Mouse (Mus musculus) cortical plate, adult 2 months (tissue): Measurements from ENCODE around the gene Eif4g3. TPM values are rescaled to one million over a fixed set of nuclear protein-coding genes. Genes with fewer than 3 reads are reported as not detected.
A peak's percentile ranks its signal among the peaks of the same experiment; 100 is the strongest.

Experiments
- H3K27ac ChIP-seq: fragments of 200-500 bp; 2 replicates; pipeline ENCODE4 v1.5.1; 2012; ENCODE audit warnings: low read length, control low read depth, inconsistent platforms; ENCODE audit not compliant: insufficient read depth
- H3K4me1 ChIP-seq: fragments of 200-500 bp; 2 replicates; pipeline ENCODE4 v1.6.1; 2011; ENCODE audit warnings: low read length; ENCODE audit not compliant: control insufficient read depth, insufficient read depth
- H3K4me3 ChIP-seq: fragments of 200-500 bp; 2 replicates; pipeline ENCODE4 v1.5.1; 2011; ENCODE audit warnings: mild to moderate bottlenecking, low read length, control low read depth; ENCODE audit not compliant: insufficient read depth
- CTCF ChIP-seq: fragments of 200-500 bp; IDR thresholded peaks from 2 replicates; pipeline ENCODE4 v1.5.1; 2011; ENCODE audit warnings: mild to moderate bottlenecking, control low read depth, low read length; ENCODE audit not compliant: insufficient read depth; ENCODE audit errors: extremely low read depth
- POLR2A ChIP-seq: fragments of 200-500 bp; IDR thresholded peaks from 2 replicates; pipeline ENCODE4 v1.6.1; 2011; ENCODE audit warnings: mild to moderate bottlenecking, low read length, control low read depth; ENCODE audit not compliant: insufficient read depth; ENCODE audit errors: extremely low read depth
- polyA plus RNA-seq: library from polyadenylated mRNA; depleted of rRNA; stranded (reverse); fragments of >200 nt; gene quantifications from 2 replicates; pipeline ENCODE4 v1.2.3, GENCODE M21; 2012; rRNA removed

Gene Eif4g3
- 148 and 164 TPM in 2 replicates for polyA plus RNA-seq

GRCm38 (mm10) chr4:137992890-137993289, at the start of gene Eif4g3:
Gene Eif4g3 (plus strand): TSS chr4:137993022.
- TF ChIP-seq CTCF (no peak), POLR2A (no peak)

GRCm38 (mm10) chr4:137943540-137943939, 49.3 kb upstream of the Eif4g3 start:
- TF ChIP-seq CTCF, result no peak
- TF ChIP-seq POLR2A, result no peak
- peaks cover 10% of the 10 kb centered on the region for H3K4me1 ChIP-seq
- H3K27ac ChIP-seq, result no peak overlapping the region
- H3K4me3 ChIP-seq, result no peak overlapping the region

More at GRCm38 (mm10) chr4:137992890-137993289, at the start of gene Eif4g3:
- H3K27ac ChIP-seq, result peak within 1 kb of the TSS; percentile 97
- H3K4me3 ChIP-seq, result peak within 1 kb of the TSS; percentile 70
- no peaks in the 10 kb centered on the region; the same call in 1 of the 2 replicates for H3K4me1 ChIP-seq

DNA sequence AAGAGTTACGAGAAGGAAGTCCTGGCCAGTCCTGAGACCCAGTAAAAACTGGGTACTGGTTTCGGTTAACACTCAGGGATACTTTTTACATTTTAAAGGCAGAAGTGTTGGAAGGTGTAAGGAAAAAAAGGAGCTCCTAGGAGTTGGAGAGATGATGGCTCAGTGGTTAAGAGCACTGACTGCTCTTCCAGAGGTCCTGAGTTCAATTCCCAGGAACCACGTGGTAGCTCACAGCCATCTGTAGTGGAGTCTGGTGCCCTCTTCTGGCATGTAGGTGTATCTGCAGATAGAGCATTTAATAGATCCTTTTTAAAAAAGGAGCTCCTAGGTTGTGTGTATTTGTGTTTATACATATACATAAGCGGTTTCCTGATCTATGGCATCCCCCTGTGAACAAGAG, 47.4 kb upstream of the Eif4g3 start:
- no peak overlapping the region for H3K4me3 ChIP-seq
- H3K4me1 ChIP-seq, result peaks cover 7% of the 10 kb centered on the region
- TF ChIP-seq CTCF (peak; percentile 50), POLR2A (no peak)
- no peak overlapping the region for H3K27ac ChIP-seq

- Histone ChIP-seq H3K27ac (no peak overlapping the region), H3K4me3 (no peak overlapping the region), H3K4me1 (peaks cover 7% of the 10 kb centered on the region)
- TF ChIP-seq CTCF, result no peak
- no peak for TF ChIP-seq POLR2A
Observed at GRCm38 (mm10) chr4:137946419-137946818, 46.4 kb upstream of the Eif4g3 start.

DNA sequence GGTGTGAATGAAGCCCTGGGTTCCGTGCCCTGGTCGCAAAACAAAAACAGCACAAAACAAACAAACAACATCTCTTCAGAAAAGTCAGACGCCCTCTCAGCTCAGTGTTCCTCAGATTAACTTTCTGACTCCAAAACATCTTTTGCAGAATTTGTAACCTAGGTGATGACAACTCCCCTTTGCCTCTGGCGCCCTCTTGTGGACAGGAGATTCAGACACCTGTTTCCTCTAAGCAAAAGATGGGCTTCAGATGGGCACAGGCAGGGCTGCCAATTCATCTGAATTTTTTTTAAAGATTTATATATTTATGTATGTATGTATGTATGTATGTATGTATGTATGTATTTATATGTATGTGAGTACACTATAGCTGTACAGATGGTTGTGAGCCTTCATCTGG, 40.0 kb upstream of the Eif4g3 start:
- Histone ChIP-seq H3K4me1 (0 out of 2 replicates have a peak, but pooled peaks cover 1% of the 10 kb centered on the region), H3K27ac (no peak overlapping the region), H3K4me3 (no peak overlapping the region)
- TF ChIP-seq CTCF, result peak; percentile 88
- TF ChIP-seq POLR2A, result no peak

GRCm38 (mm10) chr4:137954184-137954583, 38.6 kb upstream of the Eif4g3 start:
- Histone ChIP-seq H3K4me1 (0 out of 2 replicates have a peak, but pooled peaks cover 1% of the 10 kb centered on the region), H3K27ac (no peak overlapping the region), H3K4me3 (no peak overlapping the region)
- TF ChIP-seq CTCF (no peak), POLR2A (no peak)

DNA sequence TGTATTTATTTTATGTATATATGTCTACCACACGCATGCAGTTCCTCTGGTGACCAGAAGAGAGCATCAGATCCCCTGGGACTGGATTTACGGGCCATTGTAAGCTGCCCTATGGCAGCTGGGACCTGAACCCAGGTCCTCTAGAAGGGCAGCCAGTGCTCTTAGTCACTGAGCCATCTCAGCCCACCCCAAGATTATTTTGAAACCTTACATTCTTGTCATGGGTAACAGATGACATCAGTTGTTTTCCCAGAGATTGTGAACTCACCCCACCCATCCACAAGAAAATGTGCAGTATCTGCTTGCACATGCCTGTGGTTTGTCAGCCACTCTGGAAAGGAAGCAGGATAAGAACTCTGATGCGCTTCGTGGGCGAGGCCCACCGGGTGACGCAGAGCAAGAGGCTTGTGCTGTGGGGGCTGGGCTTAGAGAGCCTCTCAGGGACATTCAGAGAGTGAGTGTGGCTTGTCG, 37.9 kb upstream of the Eif4g3 start:
- H3K27ac ChIP-seq, result no peak overlapping the region
- peak; percentile 34; the same call in 1 of the 2 replicates for TF ChIP-seq CTCF
- TF ChIP-seq POLR2A, result no peak
- H3K4me1 ChIP-seq, result 0 out of 2 replicates have a peak, but pooled peaks cover 1% of the 10 kb centered on the region
- H3K4me3 ChIP-seq, result no peak overlapping the region

DNA sequence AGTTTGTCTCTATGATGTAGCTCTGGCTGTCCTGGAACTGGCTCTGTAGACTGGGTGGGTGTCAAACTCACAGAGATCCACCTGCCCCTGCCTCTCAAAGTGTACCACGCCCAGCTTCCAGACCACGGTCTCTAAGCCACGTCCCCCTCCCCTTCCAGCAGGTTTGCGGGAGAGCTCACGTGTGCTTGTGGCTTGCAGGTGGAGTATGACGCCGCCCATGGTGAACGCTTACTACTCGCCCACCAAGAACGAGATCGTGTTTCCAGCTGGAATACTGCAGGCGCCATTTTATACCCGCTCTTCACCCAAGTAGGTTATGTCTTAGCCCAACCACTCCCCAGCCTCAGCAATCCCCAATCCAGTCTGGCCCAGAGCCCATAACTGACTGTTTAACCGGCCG, 36.6 kb upstream of the Eif4g3 start:
- H3K27ac ChIP-seq, result no peak overlapping the region
- TF ChIP-seq POLR2A (no peak), CTCF (no peak)
- H3K4me1 ChIP-seq, result 0 out of 2 replicates have a peak, but pooled peaks cover 1% of the 10 kb centered on the region
- H3K4me3 ChIP-seq, result no peak overlapping the region

DNA sequence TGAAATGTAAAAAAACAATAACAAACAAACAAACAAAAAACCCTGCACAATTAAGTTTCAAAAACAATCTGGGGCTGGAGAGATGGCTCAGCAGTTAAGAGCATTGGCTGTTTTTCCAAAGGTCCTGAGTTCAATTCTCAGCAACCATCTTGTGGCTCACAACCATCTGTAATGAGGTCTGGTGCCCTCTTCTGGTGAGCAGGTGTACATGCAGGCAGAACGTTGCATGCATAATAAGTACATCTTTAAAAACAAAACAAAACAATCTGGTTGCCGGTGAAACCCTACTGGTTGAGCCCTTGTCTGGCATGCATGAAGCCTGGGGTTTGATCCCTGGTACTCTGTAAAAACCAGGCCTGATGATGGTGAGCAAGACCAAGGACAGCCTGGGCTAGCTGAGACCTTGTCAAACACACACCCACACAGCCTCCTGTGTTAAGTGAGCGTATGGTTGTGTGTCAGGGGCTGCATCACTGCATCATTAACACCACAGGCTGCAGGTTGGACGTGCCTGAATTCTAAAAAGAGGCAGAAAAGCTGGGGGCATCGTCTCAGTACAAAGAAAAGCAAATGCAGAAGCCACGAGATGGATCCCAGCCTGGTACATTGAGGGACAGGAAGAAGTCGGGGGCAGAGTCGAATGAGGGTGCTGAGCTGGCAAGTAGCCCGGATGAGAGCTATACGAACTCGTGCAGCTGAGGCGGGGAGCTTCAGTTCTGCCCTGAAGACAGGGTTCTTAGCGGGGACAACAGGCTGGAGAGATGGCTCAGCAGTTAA, 32.7 kb upstream of the Eif4g3 start:
- TF ChIP-seq CTCF, result peak; percentile 34; the same call in 1 of the 2 replicates
- TF ChIP-seq POLR2A, result no peak
- Histone ChIP-seq H3K4me1 (peaks cover 1% of the 10 kb centered on the region; the same call in 1 of the 2 replicates), H3K27ac (no peak overlapping the region), H3K4me3 (no peak overlapping the region)

DNA sequence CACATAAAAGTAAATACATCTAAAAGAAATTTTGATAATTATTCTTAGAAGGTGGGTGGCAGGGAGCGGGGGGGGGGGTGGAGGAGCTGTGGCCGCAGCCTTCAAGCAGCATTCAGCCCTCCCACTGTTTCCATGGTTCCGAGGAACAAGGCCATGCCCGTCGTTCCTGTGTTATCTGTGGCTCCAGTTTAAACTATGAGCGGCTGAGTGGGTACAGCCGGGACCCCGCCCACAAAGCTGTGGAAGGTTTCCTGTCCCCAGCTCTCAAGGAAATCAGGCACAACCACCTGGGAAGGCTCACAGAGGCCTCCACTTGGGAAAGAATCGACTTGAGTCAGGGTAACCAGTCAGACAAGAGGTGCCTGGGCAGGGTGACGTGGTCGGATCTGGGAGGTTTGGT, 32.1 kb upstream of the Eif4g3 start:
- TF ChIP-seq CTCF, result no peak
- TF ChIP-seq POLR2A, result no peak
- Histone ChIP-seq H3K4me1 (no peaks in the 10 kb centered on the region; the same call in 1 of the 2 replicates), H3K27ac (no peak overlapping the region), H3K4me3 (no peak overlapping the region)
